Mouse (Mus musculus): ENCODE measurements at regions not wholly inside any gene's neighbourhood (a gene's known extent, or its start where the extent isn't known, plus 50 kb on each side); places are given as distances from the start of the nearest gene placed in this dataset.

DNA sequence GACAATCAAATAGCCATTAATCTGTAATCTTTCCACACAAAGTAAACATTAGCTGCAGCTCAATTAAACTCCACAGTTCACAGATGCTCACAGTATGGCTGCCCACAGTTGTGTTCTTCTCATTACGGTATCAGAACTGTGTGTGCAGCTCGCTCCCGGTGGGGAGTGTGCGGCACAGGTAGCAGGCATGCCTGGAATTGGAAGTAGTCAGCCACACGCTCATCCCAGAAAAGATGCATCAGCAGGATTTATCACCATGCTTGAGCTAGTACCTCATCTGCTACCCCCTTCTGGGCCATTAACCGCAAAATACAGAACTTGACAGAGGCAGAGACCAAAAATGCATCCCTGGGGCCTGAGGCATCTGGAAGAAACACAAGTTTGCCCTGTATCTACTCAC is 437.8 kb downstream of the Adam3 start:
- no peak for DNase-seq (ENCODE audit: low spot score)

DNA sequence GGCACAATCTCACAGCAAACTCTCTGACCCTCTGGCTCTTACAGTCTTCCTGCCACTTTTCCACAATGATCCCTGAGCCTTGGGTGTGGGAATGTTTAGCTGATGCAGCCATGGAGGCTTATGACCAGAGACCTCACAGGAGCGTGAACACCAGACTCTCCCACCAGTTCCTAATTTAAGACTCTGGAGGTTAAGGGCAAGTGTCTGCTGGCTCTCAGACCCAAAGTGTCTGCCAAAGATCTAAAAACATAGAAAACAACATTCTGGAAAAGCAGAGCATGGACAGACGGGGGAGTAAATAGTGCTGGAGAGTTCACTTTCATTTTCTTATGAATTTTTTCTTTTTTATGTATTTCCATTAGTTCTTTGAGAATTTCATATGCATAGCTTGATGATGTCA is 440.7 kb downstream of the Adam3 start:
- DNase-seq (ENCODE audit: low spot score), result no peak

DNA sequence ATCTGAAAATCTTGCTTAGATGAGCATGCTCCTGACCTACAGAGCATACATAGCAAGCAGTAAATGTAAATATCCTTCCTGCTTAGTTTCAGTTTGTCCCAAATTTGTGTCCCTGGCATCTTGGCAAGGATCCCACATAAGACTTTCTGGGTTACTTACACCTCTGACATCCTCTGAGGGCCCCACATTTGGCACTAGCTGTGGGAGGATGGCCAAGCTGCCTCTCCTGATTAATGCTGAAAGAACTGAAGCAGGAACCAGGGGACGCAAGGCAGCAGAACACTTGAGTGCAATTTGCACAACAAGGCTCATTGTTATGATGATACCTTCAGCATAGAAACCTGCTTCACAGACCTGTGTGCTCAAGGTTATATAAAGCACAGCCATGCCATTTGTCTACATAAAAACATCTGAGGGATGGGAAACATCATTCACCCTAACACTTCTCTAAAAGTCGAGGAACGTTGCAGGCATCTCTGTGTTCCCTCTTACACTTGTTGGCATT is 441.7 kb downstream of the Adam3 start:
- DNase-seq (ENCODE audit: low spot score), result no peak

DNA sequence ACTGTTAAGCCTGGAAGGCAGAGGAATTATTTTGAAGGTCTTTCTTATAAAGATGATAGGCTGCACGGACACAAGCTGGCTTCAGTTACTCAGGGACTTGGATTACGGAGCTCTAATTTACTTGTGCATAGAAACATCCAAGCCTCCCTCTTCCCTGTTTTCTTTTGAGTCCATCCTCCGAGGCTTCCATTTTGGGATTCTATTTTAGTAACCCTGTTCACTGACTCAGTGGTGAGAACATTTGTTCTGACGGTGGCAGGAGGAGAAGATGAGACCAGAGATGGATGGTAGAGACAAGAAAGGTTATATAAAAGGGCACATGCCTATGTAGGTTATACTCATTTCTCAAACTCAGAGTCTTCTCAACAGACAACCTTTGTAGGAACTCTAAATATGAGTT is 445.4 kb downstream of the Adam3 start:
- no peak for DNase-seq (ENCODE audit: low spot score)

DNA sequence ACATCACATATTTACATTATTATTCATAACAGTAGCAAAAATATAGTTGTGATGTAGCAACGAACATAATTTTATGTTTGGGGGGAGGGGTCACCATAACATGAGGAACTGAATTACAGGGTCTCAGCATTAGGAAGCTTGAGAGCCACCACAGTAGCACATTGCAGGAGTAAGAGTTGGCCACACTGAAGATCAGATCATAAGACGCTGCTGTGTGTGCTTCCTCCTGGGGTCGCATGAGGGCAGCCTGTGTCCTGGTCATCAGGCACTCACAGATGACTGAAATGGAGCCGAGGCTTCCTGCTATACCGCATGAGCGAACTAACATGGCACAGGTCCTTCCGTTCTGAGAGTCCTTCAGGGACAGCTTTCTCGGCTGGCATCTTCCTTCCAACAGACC is 447.3 kb downstream of the Adam3 start:
- DNase-seq (ENCODE audit: low spot score), result no peak

DNA sequence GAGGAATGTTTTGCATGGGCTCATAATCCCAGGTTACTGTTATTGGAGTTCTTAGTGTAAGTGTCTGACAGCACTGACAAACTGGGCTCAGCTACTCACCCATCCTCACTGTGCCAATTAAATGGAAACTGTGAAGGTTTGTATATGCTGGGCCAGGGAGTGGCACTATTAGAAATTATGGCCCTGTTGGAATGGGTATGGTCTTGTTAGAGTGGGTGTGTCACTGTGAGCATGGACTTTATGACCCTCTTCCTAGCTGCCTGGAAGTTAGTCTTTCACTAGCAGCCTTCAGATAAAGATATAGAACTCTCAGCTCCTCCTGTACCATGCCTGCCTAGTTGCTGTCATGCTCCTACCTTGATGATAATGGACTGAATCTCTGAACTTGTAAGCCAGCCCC is 464.3 kb downstream of the Adam3 start:
- no peak for DNase-seq (ENCODE audit: low spot score)

DNA sequence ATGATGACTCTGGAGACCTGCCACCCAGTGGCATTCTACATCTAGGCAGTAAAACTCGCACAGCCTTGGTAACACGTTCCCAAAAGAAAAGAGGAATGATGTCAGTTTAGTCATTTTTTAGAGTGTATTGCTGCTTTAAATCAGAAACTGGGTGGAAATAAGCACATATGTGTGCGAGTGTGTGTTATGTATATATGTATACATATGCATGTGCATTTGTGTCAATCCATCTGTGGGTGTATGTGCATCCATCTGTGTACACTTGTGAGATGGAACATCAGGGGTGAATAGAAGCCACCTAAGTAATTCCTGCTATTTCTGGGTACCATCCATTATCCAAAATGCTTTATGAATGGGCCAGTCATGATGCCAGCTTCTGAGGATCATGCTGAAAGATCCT is 467.0 kb downstream of the Adam3 start:
- no peak for DNase-seq (ENCODE audit: low spot score)

DNA sequence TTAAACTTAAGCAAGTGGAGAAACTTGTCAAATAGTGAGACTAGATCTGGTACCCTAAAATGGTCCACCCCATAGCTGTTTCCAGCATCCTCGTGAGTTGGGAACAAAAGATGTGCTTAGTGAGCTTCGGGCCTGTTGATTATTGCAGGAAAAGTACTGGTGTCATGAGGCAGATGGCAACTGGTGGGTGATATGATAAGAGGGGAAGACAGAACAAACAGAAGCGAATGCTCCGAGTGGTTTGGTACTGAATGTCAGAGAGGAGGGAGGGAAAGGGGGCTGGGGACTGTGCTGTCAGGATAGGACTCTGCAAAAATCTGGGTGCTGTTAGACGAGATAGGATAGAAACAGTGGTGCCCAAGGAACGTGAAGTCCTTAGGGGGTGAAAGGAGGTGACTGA is 483.4 kb downstream of the Adam3 start:
- DNase-seq (ENCODE audit: low spot score), result no peak

DNA sequence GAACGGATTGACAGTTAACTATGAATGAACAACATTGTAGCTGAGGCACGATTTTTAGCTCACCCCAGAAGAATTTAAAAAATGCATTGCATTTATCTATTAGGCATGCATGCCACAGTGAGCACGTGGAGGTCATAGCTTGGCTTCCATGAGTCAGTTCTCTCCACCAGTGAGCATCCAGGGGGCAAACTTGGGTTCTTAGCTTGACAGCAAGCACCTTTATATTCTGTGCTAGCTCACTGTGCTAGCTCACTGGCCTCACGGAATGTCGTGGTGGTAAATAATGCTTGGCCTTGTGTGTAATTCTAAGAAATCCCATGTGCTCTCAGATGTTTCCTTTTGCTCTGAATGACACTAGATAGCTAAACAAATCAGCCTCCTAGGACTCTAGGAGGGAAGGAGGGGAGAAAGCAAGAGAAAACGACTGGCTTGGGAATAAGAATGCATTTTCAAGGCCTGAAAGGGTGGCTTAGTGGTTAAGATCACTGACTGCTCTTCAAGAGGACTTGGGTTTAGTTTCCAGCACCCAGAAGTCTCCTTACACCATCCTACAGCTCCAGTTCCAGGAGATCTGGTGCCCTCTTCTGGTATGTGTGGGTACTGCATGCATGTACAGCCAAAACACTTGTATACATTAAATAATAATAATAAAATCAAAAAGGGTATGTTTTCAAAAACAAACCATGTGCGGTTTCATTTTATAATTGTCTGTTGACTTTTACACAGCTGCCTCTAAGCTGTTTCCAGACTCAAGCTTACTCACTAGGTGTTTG is 485.3 kb downstream of the Adam3 start:
- no peak for DNase-seq (ENCODE audit: low spot score)

DNA sequence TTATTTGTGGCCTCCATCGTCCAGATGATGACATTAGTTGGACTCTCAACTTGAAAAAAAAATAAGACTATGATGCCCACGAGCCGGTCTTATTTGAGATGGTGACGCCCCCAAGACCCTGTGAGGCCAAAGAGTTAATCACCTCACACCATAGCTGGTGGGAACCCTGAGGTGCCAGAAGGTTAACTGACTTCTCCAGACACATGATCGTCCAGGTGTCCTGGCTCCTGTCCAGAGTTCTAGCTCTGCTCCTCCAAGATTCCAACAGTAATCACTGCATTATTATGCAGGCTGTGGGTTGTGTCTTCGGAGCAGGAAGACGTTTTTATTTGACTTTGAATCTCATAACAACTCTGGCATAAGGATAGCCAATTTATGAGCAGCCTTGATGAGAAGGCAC is 490.7 kb downstream of the Adam3 start:
- no peak for DNase-seq (ENCODE audit: low spot score)

DNA sequence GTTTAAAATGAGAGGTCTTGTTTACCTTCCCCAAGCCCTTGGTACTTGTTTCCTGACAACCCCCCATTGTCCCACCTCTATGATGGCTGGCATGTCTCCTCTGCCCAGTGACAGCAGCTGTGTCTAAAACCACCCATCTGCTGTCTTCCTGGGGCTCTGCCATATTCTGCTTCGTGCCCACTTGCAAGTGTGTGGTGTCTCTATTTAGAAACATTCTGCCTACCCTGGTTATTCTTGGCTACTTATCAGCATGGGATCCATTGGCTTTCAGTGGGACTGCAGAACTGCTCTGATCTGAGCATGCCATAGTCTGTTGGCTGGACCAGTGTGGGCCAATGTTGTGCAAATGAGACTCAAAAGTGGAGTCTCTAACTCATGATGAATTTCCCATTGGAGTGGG is 497.5 kb downstream of the Adam3 start:
- DNase-seq (ENCODE audit: low spot score), result peak; percentile 62

DNA sequence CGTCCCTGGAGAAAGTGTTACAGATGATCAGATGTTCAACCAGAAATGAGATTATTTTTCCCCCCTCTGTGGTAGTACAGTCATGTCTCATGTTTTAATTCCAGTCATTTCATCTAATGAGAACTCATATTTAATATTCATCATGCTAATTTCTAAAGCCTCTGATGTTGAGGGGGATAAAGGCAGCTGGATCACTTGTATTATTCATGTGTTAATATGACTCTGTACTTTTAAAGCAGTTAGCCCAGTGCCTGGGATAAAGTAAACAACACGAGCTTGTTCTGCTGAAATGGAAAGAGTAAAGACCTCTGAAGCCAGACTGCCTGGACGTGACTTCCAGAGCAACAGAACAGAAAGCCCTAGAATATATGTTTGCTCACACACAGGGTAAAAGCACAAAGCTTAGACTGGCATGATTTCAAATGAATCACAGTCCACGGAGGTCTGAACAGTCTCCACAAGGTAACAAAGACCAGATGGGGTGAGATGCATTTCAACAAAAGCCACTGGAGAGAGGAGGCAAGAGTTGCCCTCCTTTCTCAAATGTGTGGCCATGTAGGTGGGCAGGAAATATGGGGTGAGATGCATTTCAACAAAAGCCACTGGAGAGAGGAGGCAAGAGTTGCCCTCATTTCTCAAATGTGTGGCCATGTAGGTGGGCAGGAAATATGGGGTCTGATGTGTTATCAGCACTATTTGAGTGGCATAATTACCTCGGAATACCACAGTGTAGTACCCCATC is 498.1 kb downstream of the Adam3 start:
- DNase-seq (ENCODE audit: low spot score), result no peak

DNA sequence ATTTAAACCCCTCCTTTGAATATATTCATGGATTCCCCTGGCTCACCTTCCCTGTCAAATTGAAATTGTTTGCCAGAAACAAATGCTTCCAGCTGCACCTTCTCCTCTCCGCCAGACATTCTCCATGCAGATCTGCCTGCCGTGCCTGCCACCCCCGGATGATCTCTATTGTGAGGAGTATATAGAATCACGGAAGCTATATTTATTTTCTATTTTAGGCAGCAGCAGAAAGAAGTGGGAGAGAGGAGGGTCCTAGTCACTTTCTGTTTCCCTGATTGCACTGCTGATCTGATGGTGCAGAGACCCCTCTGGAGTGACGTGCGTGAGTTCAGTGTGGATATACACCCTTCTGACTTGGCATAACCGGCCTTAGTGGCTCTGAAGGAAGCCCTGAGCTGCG is 505.4 kb downstream of the Adam3 start:
- peak; percentile 54 for DNase-seq (ENCODE audit: low spot score)

DNA sequence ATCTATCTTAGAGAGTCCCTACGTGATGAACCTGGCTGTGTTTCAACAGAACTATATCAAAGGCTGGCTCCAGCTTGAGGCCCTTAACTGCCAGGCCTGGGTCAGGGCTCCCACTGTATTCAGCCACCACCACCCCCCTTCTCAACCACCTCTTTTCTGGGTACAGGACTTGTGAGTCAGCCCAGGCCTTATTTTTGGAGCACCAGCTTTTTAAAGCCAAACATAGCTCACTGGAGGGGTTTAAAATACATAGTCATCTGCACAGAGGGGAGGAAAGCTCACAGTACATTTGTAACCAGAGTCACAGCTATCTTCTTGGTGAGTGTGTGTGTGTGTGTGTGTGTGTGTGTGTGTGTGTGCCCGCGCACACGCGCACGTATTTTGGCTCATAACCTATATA is 509.0 kb downstream of the Adam3 start:
- DNase-seq (ENCODE audit: low spot score), result peak; percentile 51

DNA sequence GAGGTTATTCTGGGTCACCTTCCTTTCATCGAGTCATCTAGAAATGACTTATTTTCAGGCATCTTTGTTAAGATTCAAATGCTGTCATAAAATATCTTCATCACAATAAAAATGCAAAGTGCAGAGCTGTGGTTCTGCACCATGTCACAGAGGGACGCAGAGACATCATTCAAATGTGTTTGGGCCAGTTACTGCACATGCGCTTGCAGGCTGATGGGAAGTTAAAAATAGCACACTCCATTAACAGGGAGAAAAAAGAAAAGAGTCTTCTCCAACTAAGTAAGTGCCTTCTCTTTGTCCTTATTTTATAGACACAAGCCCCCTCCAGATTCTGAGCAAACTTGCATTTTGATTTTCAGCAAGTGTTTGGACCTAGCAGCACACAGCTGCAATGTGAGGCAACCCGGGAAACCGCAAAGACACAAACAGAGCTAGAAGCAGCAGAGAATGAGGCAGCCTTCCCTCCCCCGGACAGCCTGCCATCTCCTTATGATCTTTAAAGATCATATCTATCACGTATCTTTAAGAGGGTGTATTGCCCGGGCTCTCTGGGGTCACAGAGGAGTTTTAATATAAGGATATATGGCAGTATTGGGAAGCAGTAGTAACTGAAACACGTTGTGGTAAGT is 510.0 kb downstream of the Adam3 start:
- DNase-seq (ENCODE audit: low spot score), result no peak

DNA sequence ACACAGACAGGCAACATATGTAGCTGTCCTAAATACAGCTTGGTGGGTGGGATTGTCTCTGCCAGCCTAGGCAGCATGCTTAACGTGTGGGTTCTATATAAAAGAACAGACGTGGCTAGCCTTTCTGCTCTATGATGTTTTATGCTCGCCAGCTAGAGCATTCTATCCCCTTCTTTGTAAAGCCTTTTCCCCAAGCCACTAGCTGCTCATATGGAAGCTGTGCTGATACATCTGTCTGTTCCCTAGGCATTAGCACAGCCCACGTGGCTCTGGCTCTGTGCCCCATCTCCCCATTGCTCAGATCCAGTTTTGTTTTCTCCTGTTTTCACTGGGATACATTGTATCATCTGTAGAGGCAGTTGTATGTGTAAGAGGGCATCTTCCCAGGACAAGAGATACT is 511.3 kb downstream of the Adam3 start:
- DNase-seq (ENCODE audit: low spot score), result no peak

DNA sequence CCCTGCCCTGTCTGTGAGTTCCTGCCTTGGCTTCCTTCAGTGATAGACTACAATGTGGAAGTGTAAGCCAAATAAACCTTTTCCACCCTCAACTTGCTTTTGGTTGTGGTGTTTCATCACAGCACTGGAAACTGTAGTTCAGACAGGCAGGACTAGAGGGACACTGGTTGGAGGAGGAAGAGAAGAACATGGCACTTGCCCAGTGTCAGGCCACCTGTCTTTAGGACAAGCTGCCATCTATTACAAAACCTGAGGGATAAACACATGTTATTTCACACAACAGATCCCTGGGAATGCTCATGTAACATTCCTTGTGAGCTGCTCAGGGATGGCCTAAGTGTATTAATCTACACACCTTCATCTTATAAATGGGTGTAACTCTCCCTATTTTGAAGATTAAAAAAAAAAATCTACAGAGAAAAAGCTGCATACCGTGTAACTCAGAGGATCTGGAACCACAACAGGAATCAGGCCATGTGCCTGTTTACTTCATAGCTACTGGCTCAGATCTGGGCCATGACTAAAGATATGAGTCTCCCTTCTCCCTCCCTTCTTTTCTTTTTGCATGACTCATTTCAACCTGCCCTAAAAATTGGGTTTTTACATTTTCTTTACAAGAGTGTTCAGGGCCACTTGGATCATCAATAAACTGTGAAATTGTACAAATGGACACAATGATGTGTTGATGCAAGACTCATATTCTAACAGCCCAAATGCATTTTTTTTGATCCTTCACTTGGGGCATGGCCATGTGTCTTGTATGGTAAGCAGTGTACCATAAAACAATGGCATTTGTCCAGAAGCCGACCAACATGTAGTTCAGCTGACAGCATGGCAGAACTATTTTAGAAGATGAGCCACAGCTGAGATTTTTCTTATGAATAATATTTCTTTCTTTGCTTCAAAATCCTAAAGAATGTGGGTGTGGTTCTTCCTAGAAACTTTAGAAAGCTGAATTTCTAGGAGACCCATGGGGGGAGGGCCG is 513.1 kb downstream of the Adam3 start:
- no peak for DNase-seq (ENCODE audit: low spot score)

DNA sequence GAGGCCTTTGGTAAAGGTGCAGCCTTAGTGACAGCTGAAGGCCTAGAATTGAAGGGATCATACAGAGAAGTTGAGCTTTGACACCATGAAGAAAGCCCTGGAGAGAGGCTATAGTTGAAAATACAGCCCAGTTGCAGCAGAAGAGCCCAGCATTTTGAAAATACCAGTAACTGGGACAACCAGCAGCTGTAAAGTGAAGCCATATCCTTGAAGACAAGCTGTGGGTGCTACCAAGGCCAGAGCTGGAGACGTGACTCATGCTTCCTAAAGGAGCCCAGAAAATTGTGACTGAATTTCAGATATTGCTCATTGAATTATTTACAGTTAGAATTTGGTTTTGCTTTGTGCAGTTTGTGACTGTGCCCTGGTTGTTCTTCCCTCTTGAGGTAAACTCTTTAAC is 514.6 kb downstream of the Adam3 start:
- no peak for DNase-seq (ENCODE audit: low spot score)

All from left cerebral cortex, adult 11 months (tissue).